Mouse (Mus musculus): ENCODE data around the gene Cldn7.
"Not testable (repeated sequence)": the region's sequence is repeated elsewhere in the genome, so short reads cannot be mapped to it uniquely, and the experiment has no call there.

The Cldn7 gene

GRCm38 (mm10) chr11:69964650-69965270 lies at the start of gene Cldn7:
Gene Cldn7 (plus strand): TSS chr11:69964779.
- no peak for DNase-seq

- no peak for DNase-seq
Measured at GRCm38 (mm10) chr11:69914917-69915430, 49.6 kb upstream of the Cldn7 start.

GRCm38 (mm10) chr11:69915667-69916627 lies 48.6 kb upstream of the Cldn7 start:
- no peak for DNase-seq

- not testable (repeated sequence) for DNase-seq
Measured at GRCm38 (mm10) chr11:69916652-69917378, 47.8 kb upstream of the Cldn7 start.

GRCm38 (mm10) chr11:69917379-69917948 lies 47.1 kb upstream of the Cldn7 start:
- DNase-seq, result no peak

- no peak for DNase-seq
Measured at GRCm38 (mm10) chr11:69918118-69918517, 46.5 kb upstream of the Cldn7 start.

- DNase-seq, result no peak
Measured at GRCm38 (mm10) chr11:69919053-69919452, 45.5 kb upstream of the Cldn7 start.

GRCm38 (mm10) chr11:69919661-69920265 lies 44.8 kb upstream of the Cldn7 start:
- DNase-seq, result peak; percentile 86

GRCm38 (mm10) chr11:69920266-69921031 lies 44.1 kb upstream of the Cldn7 start:
- DNase-seq, result peak; percentile 66

- DNase-seq, result peak; percentile 100
Measured at GRCm38 (mm10) chr11:69921114-69922011, 43.2 kb upstream of the Cldn7 start, which contains the start of gene Eif5a. Gene Eif5a (minus strand): TSS chr11:69921958.

- DNase-seq, result no peak
Measured at GRCm38 (mm10) chr11:69922012-69922756, 42.4 kb upstream of the Cldn7 start.

GRCm38 (mm10) chr11:69922796-69923195 lies 41.8 kb upstream of the Cldn7 start:
- no peak for DNase-seq

GRCm38 (mm10) chr11:69927501-69927900 lies 37.1 kb upstream of the Cldn7 start:
- no peak for DNase-seq

- DNase-seq, result no peak
Measured at GRCm38 (mm10) chr11:69929712-69930111, 34.9 kb upstream of the Cldn7 start.

GRCm38 (mm10) chr11:69930176-69930575 lies 34.4 kb upstream of the Cldn7 start:
- not testable (repeated sequence) for DNase-seq

- no peak for DNase-seq
Measured at GRCm38 (mm10) chr11:69930967-69931537, 33.5 kb upstream of the Cldn7 start.

GRCm38 (mm10) chr11:69931769-69932168 lies 32.8 kb upstream of the Cldn7 start:
- DNase-seq, result no peak

- DNase-seq, result no peak
Measured at GRCm38 (mm10) chr11:69932254-69932653, 32.3 kb upstream of the Cldn7 start.

GRCm38 (mm10) chr11:69933066-69933465 lies 31.5 kb upstream of the Cldn7 start:
- DNase-seq, result no peak
